Mouse (Mus musculus) erythroblast, embryonic 14.5 days (primary cell): ENCODE results near the gene Apoa2.

Experiments
- GATA1 ChIP-seq: IDR thresholded peaks from 2 replicates; pipeline ENCODE4 v1.6.1; 2012; ENCODE audit warnings: low read length, inconsistent platforms, mixed read lengths
- TAL1 ChIP-seq: IDR thresholded peaks from 3 replicates; pipeline ENCODE4 v1.6.1; 2012; ENCODE audit warnings: low read length, inconsistent platforms, mixed read lengths

DNA sequence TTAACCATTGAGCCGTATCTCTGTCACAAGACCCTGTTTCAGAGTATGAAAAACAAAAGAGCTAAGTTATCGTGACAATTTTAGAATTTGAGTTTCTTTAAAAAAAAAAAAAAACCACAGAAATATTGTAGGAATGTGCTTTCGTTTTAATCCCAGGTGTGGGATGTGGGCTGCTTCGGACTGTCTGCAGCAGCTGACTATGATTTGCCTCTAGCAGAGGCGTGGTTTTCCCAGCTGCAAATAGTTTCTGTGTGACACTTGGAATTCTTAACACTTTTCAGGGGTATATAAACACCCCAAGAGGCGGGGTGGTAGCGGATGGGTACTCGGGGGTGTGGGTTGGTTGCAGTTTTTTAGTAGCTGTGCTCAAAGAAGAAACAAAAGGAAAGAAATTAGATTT lies 20.5 kb downstream of the Apoa2 start:
- TF ChIP-seq TAL1 (no peak), GATA1 (no peak)
